Mouse (Mus musculus) spleen, adult 2 months (tissue): Measurements from ENCODE around the gene Map7d2. TPM values are rescaled to one million over a fixed set of nuclear protein-coding genes. Genes with fewer than 3 reads are reported as not detected.
"Not testable (repeated sequence)": the region's sequence is repeated elsewhere in the genome, so short reads cannot be mapped to it uniquely, and the experiment has no call there.

ENCODE experiments used
- DNase-seq, 2 experiments: peaks; one replicate each; pipeline versions ENCODE4 v3.0.0 to v3.0.0-alpha.2; 2012 to 2021; ENCODE audit warnings: low spot score in 2 of 2, low read depth in 1 of 2
- H3K27ac ChIP-seq: fragments of 200-500 bp; 2 replicates; pipeline ENCODE4 v1.5.1; 2012; ENCODE audit warnings: low read length, inconsistent platforms; ENCODE audit not compliant: insufficient read depth
- H3K27me3 ChIP-seq: fragments of 200-500 bp; 2 replicates; pipeline ENCODE4 v1.6.1; 2012; ENCODE audit warnings: mild to moderate bottlenecking, moderate library complexity, low read length, inconsistent platforms; ENCODE audit not compliant: control insufficient read depth, insufficient read depth
- H3K36me3 ChIP-seq: fragments of 200-500 bp; 2 replicates; pipeline ENCODE4 v1.6.1; 2012; ENCODE audit warnings: mild to moderate bottlenecking, low read length, inconsistent platforms; ENCODE audit not compliant: control insufficient read depth, insufficient read depth
- H3K4me1 ChIP-seq: fragments of 200-500 bp; 2 replicates; pipeline ENCODE4 v1.6.1; 2011; ENCODE audit warnings: inconsistent platforms; ENCODE audit not compliant: control insufficient read depth, insufficient read depth, insufficient read length
- H3K4me3 ChIP-seq: fragments of 200-500 bp; 2 replicates; pipeline ENCODE4 v1.5.1; 2011; ENCODE audit warnings: mild to moderate bottlenecking, inconsistent platforms; ENCODE audit not compliant: insufficient read depth, insufficient read length; ENCODE audit errors: extremely low read depth
- CTCF ChIP-seq: fragments of 200-500 bp; IDR thresholded peaks from 2 replicates; pipeline ENCODE4 v1.5.1; 2011; ENCODE audit warnings: mild to moderate bottlenecking, inconsistent platforms; ENCODE audit not compliant: insufficient read depth, insufficient read length, insufficient replicate concordance; ENCODE audit errors: extremely low read depth
- POLR2A ChIP-seq: fragments of 200-500 bp; IDR thresholded peaks from 2 replicates; pipeline ENCODE4 v1.6.1; 2011; ENCODE audit warnings: low read depth, low read length, inconsistent platforms
- WGBS: fragments of 180-500 bp; shearing (Covaris S2); methylation state at CpG from one replicate; pipeline ENCODE4 v1.1.7; 2018; 5-methylcytosine and 5-hydroxymethylcytosine counted together
- polyA plus RNA-seq: library from polyadenylated mRNA; depleted of rRNA; stranded (reverse); fragments of >200 nt; gene quantifications from 2 replicates; pipeline ENCODE4 v1.2.3, GENCODE M21; 2012

Gene Map7d2
- polyA plus RNA-seq, 1 experiment = not detected

GRCm38 (mm10) chrX:159474799-159475198 is 60.4 kb downstream of the Map7d2 start:
- Histone ChIP-seq H3K4me1 (no peaks in the 10 kb centered on the region), H3K4me3 (no peak overlapping the region), H3K27ac (no peak overlapping the region), H3K36me3 (no peaks in the 10 kb centered on the region), H3K27me3 (no peaks in the 10 kb centered on the region)
- 85% methylated on average over 1 of the region's 1 CpGs for WGBS
- DNase-seq = no peak
- TF ChIP-seq CTCF (no peak), POLR2A (no peak)

- not testable (repeated sequence) for H3K4me3 ChIP-seq, H3K36me3 ChIP-seq, H3K27me3 ChIP-seq, DNase-seq, H3K4me1 ChIP-seq, H3K27ac ChIP-seq
- WGBS = 83% methylated on average over 4 of the region's 4 CpGs
Measured at GRCm38 (mm10) chrX:159478243-159478940, 64.0 kb downstream of the Map7d2 start.

GRCm38 (mm10) chrX:159484247-159484646 is 69.9 kb downstream of the Map7d2 start:
- 48% methylated on average over 1 of the region's 1 CpGs for WGBS
- TF ChIP-seq POLR2A (no peak), CTCF (no peak)
- no peak overlapping the region for H3K4me3 ChIP-seq

GRCm38 (mm10) chrX:159503181-159503580 is 88.8 kb downstream of the Map7d2 start:
- H3K4me1 ChIP-seq = no peaks in the 10 kb centered on the region; the same call in 1 of the 2 replicates
- no peak overlapping the region for H3K27ac ChIP-seq
- no peaks in the 10 kb centered on the region for H3K27me3 ChIP-seq
- no peak for DNase-seq
- no peaks in the 10 kb centered on the region for H3K36me3 ChIP-seq
- no peak for TF ChIP-seq POLR2A
- no peak for TF ChIP-seq CTCF
- H3K4me3 ChIP-seq = no peak overlapping the region
- 57% methylated on average over 2 of the region's 2 CpGs for WGBS

More at GRCm38 (mm10) chrX:159484247-159484646, 69.9 kb downstream of the Map7d2 start:
- Histone ChIP-seq H3K36me3 (no peaks in the 10 kb centered on the region), H3K4me1 (no peaks in the 10 kb centered on the region), H3K27ac (no peak overlapping the region), H3K27me3 (no peaks in the 10 kb centered on the region)
- DNase-seq = no peak

- DNase-seq = no peak
- Histone ChIP-seq H3K27me3 (no peaks in the 10 kb centered on the region), H3K27ac (no peak overlapping the region), H3K4me1 (no peaks in the 10 kb centered on the region; the same call in 1 of the 2 replicates), H3K4me3 (peak overlapping the region; percentile 14; the same call in 1 of the 2 replicates), H3K36me3 (no peaks in the 10 kb centered on the region)
- TF ChIP-seq CTCF (no peak), POLR2A (no peak)
- WGBS = 50% methylated on average over 19 of the region's 19 CpGs
Measured at GRCm38 (mm10) chrX:159508331-159509036, 94.1 kb downstream of the Map7d2 start.

GRCm38 (mm10) chrX:159509042-159509441 is 94.7 kb downstream of the Map7d2 start:
- no peak for DNase-seq
- Histone ChIP-seq H3K4me3 (no peak overlapping the region), H3K27me3 (no peaks in the 10 kb centered on the region), H3K4me1 (no peaks in the 10 kb centered on the region; the same call in 1 of the 2 replicates), H3K27ac (no peak overlapping the region), H3K36me3 (no peaks in the 10 kb centered on the region)
- WGBS = 45% methylated on average over 4 of the region's 4 CpGs
- no peak for TF ChIP-seq POLR2A
- no peak for TF ChIP-seq CTCF
